Mouse (Mus musculus) sigmoid colon, adult 10 weeks (tissue): ENCODE data around the gene Gm7534. TPM values are rescaled to one million over a fixed set of nuclear protein-coding genes. Genes with fewer than 3 reads are reported as not detected.

Source experiments
- polyA plus RNA-seq: library from polyadenylated mRNA; stranded (reverse); fragments of 350-450 nt; fragmentation: Illumina TruSeq; extraction: RNeasy Lipid Tissue Mini Kit (QIAGEN cat#74804); gene quantifications from one replicate; pipeline ENCODE4 v1.2.3, GENCODE M21; 2014; ENCODE audit warnings: low read depth, low replicate concordance

The Gm7534 gene
- polyA plus RNA-seq = not detected

DNA sequence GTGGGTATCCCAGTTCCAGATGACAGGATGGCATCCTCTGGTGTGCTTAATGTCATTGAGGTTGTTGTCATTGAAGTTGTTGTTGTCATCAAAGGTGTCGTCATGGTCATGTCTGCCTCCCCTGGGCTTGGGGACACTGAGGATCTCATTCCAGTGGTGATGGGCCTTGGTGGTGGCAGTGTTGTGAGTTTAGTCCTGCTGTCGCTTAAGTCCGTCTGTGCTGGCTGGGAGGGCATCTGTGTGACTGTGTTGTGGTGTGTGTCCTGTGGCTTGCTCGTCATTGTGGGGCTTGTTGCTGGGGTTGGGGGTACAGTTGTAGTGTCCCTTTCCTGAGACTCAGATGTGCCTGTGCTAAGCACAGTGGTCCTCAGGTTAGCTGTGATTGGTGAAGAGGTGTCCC is at the start of gene Gm7534:
Gene Gm7534, minus strand, starts transcription at position 101 of the 400 bp plus-strand sequence.

DNA sequence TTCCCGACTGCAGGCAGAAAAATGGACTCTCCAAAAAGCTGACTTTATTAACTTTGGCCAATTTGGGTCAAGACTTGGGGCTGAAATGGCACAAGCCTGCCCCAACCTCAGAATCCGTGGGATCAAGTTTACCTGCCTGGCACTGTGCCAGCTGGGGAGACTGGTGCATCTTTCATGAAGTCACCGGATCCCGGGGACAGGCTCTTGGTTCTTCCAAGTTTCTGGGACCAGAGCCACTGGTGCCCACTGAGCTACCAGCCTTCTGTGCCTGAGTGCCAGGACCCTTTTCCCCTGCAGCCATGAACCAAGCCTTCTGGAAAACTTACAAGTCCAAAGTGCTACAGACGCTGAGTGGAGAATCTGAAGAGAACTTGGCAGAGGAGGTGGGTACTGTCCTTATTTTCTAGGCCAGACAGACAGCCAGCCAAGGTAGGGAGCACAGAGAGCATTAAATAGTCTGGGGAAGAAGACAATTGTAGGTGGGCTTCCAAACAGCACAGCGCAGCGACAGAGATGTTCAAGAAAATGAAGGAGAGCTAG is 44.0 kb upstream of the Gm7534 start, which contains the start of gene Gm30191:
Gene Gm30191, plus strand, starts transcription at position 217 of the 540 bp plus-strand sequence.

DNA sequence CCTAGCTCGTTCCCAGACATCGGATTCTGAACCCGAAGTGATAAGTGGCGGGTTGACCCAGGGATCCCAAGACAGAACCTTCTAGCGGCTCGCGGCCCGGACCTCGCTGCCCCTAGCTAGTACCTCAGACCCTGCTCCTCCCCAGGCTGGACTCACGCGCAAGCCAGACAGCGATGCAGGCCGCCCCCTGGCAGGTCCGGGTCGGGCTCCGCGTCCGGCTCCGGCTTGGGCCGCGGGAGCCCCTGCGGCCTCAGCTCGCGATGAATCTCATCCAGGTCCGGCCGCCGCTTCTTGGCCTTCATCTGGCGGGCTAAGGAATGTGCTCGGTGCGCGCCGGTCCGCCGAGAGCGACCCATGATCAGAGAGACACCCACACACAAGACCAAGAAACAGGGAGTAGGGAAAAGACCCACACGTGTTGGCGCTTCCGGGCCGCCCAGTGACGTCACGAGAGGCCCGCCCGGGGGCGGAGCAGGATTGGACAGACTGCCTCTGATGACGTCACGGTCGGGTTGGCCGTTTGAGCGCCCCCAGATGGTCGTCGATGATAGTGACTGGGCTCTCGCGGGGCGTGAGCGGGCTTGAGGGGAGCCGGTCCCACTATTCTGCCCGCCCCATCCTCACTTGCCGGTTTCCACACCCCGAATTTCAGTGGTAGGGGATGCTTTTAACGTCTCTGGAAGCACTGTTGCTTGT is 42.5 kb upstream of the Gm7534 start, which contains the start of gene Zfp593:
Gene Zfp593, minus strand, starts transcription at position 445 of the 696 bp plus-strand sequence.

DNA sequence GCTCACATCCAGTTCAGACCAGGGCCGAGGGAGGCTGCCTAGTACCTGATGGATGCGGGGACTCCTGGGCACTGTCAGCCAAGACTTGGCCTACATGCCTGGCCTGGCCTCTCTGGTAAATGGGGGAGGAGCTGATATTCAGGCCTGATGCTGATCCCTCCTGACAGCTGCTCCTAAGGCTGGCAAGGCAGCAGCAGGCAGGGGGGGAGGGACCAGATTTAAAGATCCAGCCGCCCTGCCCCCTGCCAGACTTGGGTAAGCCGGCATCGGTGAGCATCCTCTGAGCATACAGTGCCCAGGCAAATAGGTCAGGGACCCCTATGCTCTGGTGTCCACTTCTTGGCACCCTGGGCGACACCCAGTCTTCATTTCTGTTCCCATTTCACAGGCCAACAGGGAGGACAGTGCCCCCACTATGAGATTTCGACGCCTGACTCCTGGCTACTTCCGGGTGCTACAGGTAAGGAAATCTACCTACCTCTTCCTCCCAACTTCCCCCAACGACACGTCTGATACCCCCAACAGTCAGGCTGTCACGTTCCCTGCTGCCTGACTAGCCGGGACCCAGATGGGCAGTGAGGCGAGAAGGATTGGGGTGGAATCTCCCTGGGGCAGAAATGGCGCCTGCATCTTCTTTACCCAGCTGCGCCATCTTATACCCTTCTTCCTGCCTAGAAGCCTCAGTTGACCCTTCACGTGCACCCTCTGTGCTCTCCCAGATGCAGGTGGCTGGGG is 40.9 kb upstream of the Gm7534 start, which contains the start of gene E130218I03Rik:
Gene E130218I03Rik, plus strand, starts transcription at position 147 of the 735 bp plus-strand sequence.

DNA sequence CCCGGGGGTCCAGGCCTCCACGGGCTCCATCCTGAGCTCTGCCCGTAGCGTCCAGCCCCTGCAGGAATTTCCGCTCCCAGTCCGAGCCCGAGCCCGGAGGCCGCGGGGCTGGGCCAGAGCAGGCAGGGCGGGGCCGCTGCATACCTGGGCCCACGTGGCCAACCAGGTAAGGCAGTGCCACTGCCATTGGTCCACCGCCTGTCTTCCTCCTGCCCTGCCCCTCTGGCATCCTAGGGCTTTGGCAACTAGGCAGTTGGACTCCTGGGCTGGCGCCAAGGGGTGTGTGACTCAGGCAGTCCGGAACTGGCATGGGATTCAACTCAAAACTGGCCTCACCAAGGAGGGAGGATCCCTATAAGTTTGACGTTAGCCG is 35.5 kb upstream of the Gm7534 start, which contains the start of gene Cnksr1:
Gene Cnksr1, minus strand, starts transcription at position 121 of the 373 bp plus-strand sequence.

DNA sequence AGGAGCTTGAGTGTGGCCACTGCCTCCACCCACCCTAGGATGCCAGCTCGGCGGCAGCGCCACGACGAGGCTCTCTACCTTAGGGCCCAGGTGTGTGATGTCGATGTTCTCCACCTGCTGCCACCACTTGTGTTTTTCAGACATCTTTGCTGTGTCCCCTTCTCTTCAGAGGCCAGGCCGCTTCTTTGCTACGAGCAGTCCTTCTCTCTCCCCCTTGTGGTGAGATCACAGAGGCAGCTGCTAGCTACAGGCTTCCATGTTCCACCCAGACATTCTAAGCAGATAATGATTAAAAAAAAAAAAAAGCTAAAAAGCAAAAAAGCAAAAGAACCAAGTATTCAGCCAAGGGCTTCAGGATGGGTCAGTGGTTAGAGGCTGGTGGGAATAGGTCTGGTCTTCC is 24.4 kb upstream of the Gm7534 start, which contains the start of gene Catsper4:
Gene Catsper4, minus strand, starts transcription at position 190 of the 400 bp plus-strand sequence.

Other genes with a start within 250 kb of the Gm7534 start
- gene Hmgn2, start 234.4 kb downstream of the Gm7534 start, polyA plus RNA-seq = 324 TPM
- 14.4 TPM for gene Dhdds, start 202.1 kb downstream of the Gm7534 start, polyA plus RNA-seq
- gene Lin28a, start 184.2 kb downstream of the Gm7534 start, polyA plus RNA-seq = not detected
- gene Zfp683, start 149.2 kb downstream of the Gm7534 start, polyA plus RNA-seq = not detected
- 4.6 TPM for gene Crybg2, start 142.2 kb downstream of the Gm7534 start, polyA plus RNA-seq
- gene Cd52, start 107.9 kb downstream of the Gm7534 start, polyA plus RNA-seq = 83.4 TPM
- not detected for gene Ubxn11, start 100.4 kb downstream of the Gm7534 start, polyA plus RNA-seq
- gene Sh3bgrl3, start 74.2 kb downstream of the Gm7534 start, polyA plus RNA-seq = 3.5 TPM
- gene Cep85, start 15.9 kb downstream of the Gm7534 start, polyA plus RNA-seq = 5.8 TPM
- gene Catsper4, start 24.4 kb upstream of the Gm7534 start, polyA plus RNA-seq = 0.54 TPM
- gene Cnksr1, start 35.4 kb upstream of the Gm7534 start, polyA plus RNA-seq = 3.5 TPM
- gene E130218I03Rik, start 40.7 kb upstream of the Gm7534 start, polyA plus RNA-seq = not detected
- gene Zfp593, start 42.6 kb upstream of the Gm7534 start, polyA plus RNA-seq = 0.28 TPM
- gene Gm30191, start 43.9 kb upstream of the Gm7534 start, polyA plus RNA-seq = not detected
- not detected for gene Grrp1, start 51.1 kb upstream of the Gm7534 start, polyA plus RNA-seq
- gene Pdik1l, start 84.9 kb upstream of the Gm7534 start, polyA plus RNA-seq = 35.7 TPM
- not detected for gene Trim63, start 112.1 kb upstream of the Gm7534 start, polyA plus RNA-seq
- gene Slc30a2, start 140.2 kb upstream of the Gm7534 start, polyA plus RNA-seq = 0.13 TPM
- gene Extl1, start 180.8 kb upstream of the Gm7534 start, polyA plus RNA-seq = 0.09 TPM
- gene Pafah2, start 193.3 kb upstream of the Gm7534 start, polyA plus RNA-seq = 22.4 TPM